Mouse (Mus musculus) small intestine, adult 2 months (tissue): Measurements from ENCODE around the gene Cenpf.

ENCODE experiments used
- CTCF ChIP-seq: fragments of 200-500 bp; IDR thresholded peaks from 2 replicates; pipeline ENCODE4 v1.5.1; 2012; ENCODE audit warnings: low read depth, mild to moderate bottlenecking, control low read depth, inconsistent platforms, low read length, moderate library complexity, mixed read lengths; ENCODE audit not compliant: insufficient replicate concordance, insufficient read length; ENCODE audit errors: extremely low read depth
- POLR2A ChIP-seq: fragments of 200-500 bp; IDR thresholded peaks from 2 replicates; pipeline ENCODE4 v1.6.1; 2012; ENCODE audit warnings: low read depth, mild to moderate bottlenecking, control low read depth, inconsistent platforms, low read length, moderate library complexity

DNA sequence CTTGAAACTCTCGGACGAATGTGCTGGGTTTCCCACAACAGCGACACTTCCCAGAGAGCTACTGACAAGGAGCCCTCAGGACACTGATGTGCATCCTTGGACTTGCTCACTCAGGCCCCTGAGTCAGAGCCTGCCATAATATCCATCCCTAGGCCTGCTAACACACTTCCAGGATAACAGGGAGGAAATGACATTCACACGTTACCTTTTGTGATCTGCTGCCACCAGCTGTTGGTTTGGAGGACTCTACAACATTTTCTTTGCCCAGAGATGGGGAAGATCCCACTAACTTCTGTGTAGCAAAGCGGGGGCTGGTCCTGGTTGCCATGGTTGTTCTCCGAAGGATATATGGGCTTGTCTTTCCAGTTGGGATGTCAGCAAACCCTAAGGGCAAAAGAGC, 41.3 kb downstream of the Cenpf start:
- TF ChIP-seq CTCF (no peak), POLR2A (no peak)
